Mouse (Mus musculus): ENCODE data around the gene Slc26a10.
A peak's percentile ranks its signal among the peaks of the same experiment; 100 is the strongest.

The Slc26a10 gene

GRCm38 (mm10) chr10:127179871-127180694, at the start of gene Slc26a10:
Gene Slc26a10, minus strand, starts transcription at chr10:127180645.
- peak; percentile 52 for DNase-seq (ENCODE audit: inconsistent ontology term)

- DNase-seq (ENCODE audit: inconsistent ontology term) = peak; percentile 22
These were observed 48.5 kb upstream of the Slc26a10 start for GRCm38 (mm10) chr10:127228897-127229296.

DNA sequence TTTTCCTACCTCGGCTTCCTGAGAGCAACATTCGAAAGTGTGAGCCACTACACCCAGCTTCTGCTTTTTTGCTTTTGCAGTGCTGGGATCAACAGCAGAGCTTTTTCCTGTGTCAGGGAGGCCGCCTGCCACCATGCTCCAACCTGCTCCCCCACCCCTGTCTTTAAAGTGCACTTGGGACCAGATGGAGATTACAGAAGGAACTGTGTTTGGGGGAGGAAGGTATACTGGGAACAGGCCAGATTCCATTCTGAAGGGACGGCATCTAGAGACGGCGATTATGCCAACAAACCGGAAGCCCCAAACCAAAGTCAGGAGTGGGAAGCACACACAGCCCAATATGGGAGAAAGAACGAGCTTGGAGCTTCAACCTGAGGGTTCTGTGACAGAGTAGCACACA, 46.7 kb upstream of the Slc26a10 start:
- DNase-seq (ENCODE audit: inconsistent ontology term) = no peak

GRCm38 (mm10) chr10:127226318-127226895, 46.0 kb upstream of the Slc26a10 start:
- DNase-seq (ENCODE audit: inconsistent ontology term) = no peak

DNA sequence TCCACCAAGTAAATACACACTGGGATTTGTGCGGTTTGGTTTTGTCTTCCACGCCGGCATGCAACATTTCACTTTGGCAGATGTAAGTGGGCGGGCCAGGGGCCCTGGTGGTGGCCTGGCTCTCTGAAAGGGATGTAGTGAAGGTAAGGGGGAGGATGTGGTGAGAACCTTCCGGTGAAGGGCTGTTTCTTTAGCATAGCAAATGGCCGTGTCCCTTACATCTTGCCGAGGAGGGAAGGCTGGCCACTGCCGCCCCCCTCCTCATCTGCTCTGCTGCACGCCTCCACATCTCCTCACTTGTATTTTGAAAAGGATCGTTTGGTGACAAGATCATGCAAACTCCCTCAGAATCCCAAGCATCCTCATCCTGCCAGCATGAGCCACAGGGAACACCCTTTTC, 45.3 kb upstream of the Slc26a10 start:
- no peak for DNase-seq (ENCODE audit: inconsistent ontology term)

- no peak for DNase-seq (ENCODE audit: inconsistent ontology term)
These were observed 44.8 kb upstream of the Slc26a10 start for GRCm38 (mm10) chr10:127225213-127225612.

DNA sequence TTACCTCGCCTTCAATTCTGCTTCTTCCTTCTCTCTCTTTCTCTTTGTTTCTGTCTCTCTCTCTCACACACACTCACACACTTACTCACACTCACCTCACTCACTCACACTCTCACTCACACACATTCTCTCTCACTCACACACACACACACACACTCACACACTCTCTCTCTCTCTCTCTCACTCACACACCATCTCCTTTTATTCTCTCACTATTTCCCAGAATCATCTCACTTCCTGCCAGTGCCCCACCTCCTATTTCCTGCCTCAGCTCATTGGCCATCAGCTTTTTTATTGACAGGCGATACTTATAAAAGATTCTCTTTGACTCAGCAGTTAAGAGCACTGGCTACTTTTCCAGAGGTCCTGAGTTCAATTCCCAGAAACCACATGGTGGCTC, 37.9 kb upstream of the Slc26a10 start:
- no peak for DNase-seq (ENCODE audit: inconsistent ontology term)

DNA sequence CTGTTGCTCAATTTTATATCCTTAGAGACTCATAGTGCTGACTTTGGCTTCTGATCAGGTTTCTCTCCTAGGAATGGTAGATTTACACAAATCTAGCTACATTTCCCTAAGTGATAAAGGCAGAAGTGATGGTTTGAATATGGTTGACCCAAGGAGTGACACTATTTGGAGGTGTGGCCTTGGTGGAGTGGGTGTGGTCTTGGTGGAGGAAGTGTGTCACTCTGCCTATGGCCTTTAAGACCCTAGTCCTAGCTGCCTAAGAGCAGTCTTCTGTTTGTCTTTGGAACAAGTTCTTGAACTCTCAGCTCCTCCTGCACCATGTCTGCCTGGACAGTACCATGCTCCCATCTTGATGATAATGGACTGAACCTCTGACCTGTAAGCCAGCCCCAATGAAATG, 36.7 kb upstream of the Slc26a10 start:
- no peak for DNase-seq (ENCODE audit: inconsistent ontology term)

DNA sequence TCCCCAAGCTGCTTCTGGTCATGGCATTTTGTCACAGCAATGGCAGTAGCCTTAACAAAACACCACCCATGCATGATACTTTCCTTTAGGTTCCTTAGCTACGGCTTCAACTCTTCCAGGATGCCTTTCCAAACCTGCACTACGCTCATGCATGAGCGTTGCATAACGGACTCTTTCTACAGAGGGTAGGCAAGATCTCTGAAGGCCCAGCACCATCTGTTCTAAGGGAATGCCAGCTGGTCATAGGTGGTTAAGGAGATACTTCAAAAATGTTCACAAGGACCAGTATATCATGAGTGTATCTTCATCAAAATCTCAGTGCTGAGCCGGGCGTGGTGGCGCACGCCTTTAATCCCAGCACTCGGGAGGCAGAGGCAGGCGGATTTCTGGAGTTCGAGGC, 36.0 kb upstream of the Slc26a10 start:
- DNase-seq (ENCODE audit: inconsistent ontology term) = no peak

DNA sequence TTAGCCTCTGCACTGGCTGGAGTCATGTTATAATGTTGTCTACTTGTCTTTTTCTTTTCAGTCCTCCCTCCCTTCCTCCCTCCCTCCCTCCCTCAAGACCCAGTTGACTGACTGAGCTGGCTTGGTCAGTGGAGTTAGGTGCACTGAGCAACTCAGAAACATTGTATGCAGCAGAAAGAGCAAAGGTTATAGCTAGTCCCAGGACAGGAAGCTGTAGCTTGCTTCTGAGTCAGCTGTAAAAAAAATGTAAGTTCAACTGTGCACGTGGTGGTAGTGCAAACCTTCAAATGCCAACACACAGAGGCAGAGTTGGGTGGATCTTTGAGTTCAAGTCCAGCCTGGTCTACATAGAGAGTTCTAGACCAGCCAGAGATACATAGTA, 34.0 kb upstream of the Slc26a10 start:
- DNase-seq (ENCODE audit: inconsistent ontology term) = no peak

DNA sequence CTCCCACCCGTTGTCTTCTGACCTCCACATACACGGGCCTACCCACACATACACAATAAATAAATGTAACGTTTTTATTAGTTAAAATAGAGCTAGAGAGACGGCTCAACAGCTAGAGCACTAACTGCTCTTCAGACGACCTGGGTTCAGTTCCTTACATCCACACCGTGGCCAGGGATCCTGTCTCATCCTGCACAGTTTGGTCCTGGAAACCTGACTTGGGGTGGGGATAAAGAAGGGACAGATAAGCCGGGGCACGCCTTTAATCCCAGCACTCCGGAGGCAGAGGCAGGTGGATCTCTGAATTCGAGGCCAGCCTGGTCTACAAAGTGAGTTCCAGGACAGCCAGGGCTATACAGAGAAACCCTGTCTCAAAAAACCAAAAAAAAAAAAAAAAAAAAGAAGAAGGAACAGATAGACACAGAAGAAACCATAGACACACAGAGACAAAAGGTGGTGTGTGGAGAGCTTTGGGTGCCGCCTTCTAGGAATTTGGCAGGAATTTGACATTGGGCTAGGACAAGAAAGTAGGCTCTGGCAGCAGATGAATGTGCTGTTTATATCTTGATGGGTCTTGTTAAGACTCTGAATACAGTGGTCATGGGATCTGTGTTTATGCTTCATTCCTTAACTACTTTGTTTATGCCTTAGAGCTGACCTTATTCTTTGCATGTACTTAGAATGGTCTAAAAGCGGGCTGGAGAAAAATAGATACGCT, 33.4 kb upstream of the Slc26a10 start:
- no peak for DNase-seq (ENCODE audit: inconsistent ontology term)

GRCm38 (mm10) chr10:127213272-127213671, 32.8 kb upstream of the Slc26a10 start:
- no peak for DNase-seq (ENCODE audit: inconsistent ontology term)

DNA sequence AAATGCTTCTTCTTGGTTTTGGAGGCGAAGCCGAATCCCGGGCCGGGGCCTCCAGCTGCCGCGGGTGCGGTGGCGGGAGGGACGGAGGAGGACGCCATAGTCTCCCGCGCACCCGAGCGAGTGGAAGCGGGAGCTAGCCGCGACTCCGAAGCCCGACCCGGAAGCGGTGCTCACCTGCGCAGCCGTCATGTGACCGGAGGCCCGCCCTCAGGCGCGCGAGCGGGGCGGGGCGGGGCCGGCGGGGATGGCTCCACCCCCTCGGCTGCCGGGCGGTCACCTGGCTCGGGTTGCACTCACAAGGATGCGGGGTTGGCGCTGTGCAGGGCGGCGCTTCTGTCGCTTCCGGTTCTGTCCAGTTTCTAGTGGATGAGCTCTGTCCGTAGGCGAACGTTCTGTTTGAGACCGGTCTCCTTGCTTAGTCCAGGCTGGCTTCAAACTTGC, 31.0 kb upstream of the Slc26a10 start, which contains the start of gene Pip4k2c:
Gene Pip4k2c, minus strand, starts transcription at position 172 of the 441 bp plus-strand sequence.
- DNase-seq (ENCODE audit: inconsistent ontology term) = peak; percentile 95

GRCm38 (mm10) chr10:127210961-127211405, 30.5 kb upstream of the Slc26a10 start:
- DNase-seq (ENCODE audit: inconsistent ontology term) = no peak

GRCm38 (mm10) chr10:127209928-127210570, 29.6 kb upstream of the Slc26a10 start:
- no peak for DNase-seq (ENCODE audit: inconsistent ontology term)

DNA sequence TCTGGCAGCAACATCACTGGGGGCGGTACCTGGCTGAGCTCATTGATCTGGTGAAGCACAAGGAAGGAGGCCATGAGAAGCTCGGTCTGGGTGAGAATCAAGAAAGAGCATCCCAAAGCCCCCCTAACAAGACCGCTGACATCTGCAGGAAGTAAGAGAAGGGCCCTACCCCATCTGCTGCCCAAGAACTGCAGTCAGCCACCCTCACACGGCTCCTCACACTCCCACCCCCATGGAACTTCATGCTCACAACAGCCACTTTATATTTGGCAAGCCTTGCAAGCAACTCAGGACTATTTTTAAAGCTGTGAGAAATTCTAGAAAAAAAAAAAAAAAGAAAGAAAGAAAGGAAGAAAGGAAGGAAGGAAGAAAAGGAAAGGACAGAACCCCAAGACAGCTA, 28.5 kb upstream of the Slc26a10 start:
- no peak for DNase-seq (ENCODE audit: inconsistent ontology term)

- no peak for DNase-seq (ENCODE audit: inconsistent ontology term)
These were observed 24.9 kb upstream of the Slc26a10 start for GRCm38 (mm10) chr10:127205373-127205772.

GRCm38 (mm10) chr10:127204589-127204988, 24.1 kb upstream of the Slc26a10 start:
- no peak for DNase-seq (ENCODE audit: inconsistent ontology term)

DNA sequence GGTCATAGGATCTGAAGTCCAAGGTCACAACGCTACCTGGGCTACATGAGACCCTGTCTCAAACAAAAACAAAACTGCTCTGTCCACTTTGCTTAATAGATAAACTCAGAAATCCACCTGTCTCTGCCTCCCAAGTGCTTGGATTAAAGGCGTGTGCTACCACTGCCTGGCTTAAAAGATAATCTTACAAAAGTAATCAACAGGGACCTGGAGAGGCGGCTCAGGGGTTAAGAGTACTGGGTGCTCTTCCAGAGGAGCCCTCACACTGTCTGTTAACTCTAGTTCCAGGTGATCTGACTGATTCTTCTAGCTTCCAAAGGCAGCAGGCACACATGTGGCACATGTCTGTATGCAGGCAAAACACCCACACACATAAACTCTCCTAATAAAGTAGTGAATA, 22.7 kb upstream of the Slc26a10 start:
- DNase-seq (ENCODE audit: inconsistent ontology term) = no peak

GRCm38 (mm10) chr10:127200279-127200678, 19.8 kb upstream of the Slc26a10 start:
- DNase-seq (ENCODE audit: inconsistent ontology term) = no peak

- DNase-seq (ENCODE audit: inconsistent ontology term) = no peak
These were observed 19.0 kb upstream of the Slc26a10 start for GRCm38 (mm10) chr10:127199474-127199873.

- DNase-seq (ENCODE audit: inconsistent ontology term) = no peak
These were observed 18.6 kb upstream of the Slc26a10 start for GRCm38 (mm10) chr10:127199068-127199467.

Measured in Muller cell, postnatal 12 days (primary cell).